Mouse (Mus musculus) left cerebral cortex, postnatal 4 days (tissue): Measurements from ENCODE around the gene Hist1h3d. TPM values are rescaled to one million over a fixed set of nuclear protein-coding genes. Genes with fewer than 3 reads are reported as not detected.
"Not testable (repeated sequence)": the region's sequence is repeated elsewhere in the genome, so short reads cannot be mapped to it uniquely, and the experiment has no call there.

Experiments used
- DNase-seq: peaks from one replicate; pipeline ENCODE4 v3.0.0-alpha.2; 2022
- intact Hi-C: fragments of 180-260 bp; cut with DNase I; formaldehyde crosslinking; loops from one replicate; pipeline ENCODE4 v1.15.1; 2025
- total RNA-seq, 2 experiments: library from RNA; stranded (reverse); gene quantifications; 2 replicates each; pipeline ENCODE4 v1.2.3; 2021

The Hist1h3d gene
- total RNA-seq, 2 experiments from 2014 or later, result 18.8 to 24.3 TPM

DNA sequence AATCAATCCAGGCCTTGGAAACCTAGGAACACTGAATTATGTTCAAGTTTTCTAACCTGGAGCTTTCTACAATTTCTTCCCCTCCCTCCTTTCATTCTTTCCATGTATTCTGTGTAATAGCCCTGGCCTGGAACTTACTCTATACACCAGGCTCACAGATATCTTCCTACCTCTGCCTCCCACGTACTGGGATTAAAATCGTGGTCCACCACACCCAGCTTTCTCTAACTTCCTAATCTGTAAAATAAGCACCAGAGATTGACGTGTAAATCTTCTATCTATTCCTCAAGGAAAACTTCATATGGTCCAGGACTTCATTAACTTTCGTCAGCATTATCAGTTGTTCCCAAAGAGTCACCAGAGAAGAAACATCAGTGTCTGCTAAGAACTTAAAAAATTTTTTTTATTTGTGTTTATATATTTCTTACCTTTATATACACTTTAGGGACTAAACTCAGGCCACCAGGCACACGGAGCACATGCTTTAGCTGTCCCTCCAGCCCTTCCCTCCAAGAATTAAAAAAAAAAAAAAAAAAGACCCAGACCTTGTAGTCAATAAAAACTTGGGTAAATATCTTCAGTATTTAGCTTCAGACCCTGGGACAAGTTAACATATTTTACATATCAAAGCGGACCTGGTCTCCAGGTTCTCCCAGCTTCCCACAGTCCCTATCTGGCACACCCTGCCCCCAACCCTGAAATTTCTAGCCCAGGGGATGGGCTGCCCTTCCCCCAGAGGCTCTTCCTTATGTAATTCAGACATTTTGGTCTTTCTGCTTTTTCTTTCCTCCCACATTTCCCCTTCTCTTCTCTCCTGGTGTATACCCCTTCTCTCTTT is 6.9 kb downstream of the Hist1h3d start:
- intact Hi-C loops, result loop anchor here (5.0 kb wide), 1 partner anchor 105 kb away; no protein-coding TSS in a partner anchor
- DNase-seq, result no peak

GRCm38 (mm10) chr13:23583387-23584068 is 8.0 kb downstream of the Hist1h3d start:
- intact Hi-C loops, result loop anchor here (5.0 kb wide), 1 partner anchor 104 kb away; no protein-coding TSS in a partner anchor

GRCm38 (mm10) chr13:23584331-23584730 is 8.8 kb downstream of the Hist1h3d start:
- DNase-seq, result no peak
- intact Hi-C loops, result loop anchor here (5.0 kb wide), 1 partner anchor 103 kb away; no protein-coding TSS in a partner anchor

More at GRCm38 (mm10) chr13:23583387-23584068, 8.0 kb downstream of the Hist1h3d start:
- no peak for DNase-seq

- intact Hi-C loops, result no loop called here
- peak; percentile 64 for DNase-seq
These were observed 9.5 kb downstream of the Hist1h3d start for GRCm38 (mm10) chr13:23585029-23585441.

DNA sequence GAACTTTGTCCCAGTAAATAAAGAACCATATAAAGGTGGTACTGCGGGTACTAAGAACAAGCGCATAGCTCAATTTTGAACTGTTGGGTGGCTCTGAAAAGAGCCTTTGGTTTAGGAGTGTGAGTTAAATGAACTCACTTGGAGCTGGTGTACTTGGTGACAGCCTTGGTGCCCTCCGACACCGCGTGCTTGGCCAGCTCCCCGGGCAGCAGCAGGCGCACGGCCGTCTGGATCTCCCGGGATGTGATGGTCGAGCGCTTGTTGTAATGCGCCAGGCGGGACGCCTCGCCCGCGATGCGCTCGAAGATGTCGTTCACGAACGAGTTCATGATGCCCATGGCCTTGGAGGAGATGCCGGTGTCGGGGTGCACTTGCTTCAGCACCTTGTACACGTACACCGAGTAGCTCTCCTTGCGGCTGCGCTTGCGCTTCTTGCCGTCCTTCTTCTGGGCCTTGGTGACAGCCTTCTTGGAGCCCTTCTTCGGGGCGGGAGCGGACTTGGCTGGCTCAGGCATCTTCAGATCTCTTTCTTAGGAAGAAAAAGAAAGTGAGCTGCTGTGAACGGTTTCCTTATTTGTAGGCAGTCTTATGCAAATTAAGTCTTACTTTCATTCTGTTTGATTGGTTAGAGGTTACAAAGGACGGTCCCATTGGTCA is 10.0 kb downstream of the Hist1h3d start:
- intact Hi-C loops, result not testable (repeated sequence)
- DNase-seq, result peak; percentile 62

DNA sequence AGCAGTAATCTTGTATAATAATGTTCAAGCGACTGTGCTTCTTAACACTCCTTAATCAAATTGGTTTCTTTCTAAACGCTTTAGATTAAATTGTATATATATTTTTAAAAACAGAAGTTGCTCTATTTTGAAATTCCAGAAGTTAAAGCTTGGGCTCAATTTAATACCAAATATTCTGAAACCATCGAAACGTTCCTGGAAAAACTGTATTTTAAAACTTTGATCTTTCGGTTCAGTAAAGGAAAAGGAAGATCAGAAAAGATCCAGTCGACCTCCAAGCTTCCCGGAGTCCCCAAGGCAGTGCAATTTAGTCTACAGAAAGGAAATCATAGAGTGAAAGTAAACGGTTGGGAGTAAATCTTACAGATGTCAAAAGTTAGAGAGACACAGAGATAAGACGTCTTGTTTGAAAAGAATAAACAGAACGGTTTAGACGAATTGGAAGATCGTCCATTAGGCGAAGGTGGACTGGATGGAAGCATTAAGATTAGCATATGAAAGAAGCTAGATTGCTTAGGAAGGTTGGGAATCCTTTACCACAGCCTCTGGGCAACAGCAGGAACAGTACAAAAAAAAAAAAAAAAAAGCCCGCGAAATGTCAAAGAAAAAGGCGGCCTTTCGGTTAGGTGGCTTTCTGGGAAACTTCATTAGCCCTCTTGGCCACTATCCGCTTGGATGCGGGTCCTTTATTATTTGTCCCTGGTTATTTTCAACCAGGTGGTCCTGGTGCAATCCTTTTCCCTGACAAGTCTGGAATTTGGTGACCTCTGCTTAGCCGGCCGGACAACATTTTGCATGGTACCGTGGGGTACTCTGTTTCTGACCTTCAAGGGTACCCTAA is 10.8 kb downstream of the Hist1h3d start:
- no peak for DNase-seq
- intact Hi-C loops, result no loop called here

DNA sequence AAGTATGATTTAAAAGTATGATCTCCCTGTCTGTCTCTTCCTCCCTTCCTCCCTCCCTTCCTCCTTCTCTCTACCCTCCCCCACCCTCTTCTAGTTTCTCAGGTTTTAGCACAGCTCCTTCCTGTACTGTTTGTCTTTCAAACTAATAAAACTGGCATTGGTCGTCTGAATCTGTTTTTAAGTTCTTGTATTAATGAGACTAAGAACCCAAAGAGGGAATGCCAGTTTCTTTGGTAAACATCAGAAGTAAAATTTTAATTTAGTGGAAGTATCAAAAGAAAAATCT is 11.3 kb downstream of the Hist1h3d start:
- intact Hi-C loops, result no loop called here
- no peak for DNase-seq

GRCm38 (mm10) chr13:23591206-23591605 is 15.6 kb downstream of the Hist1h3d start:
- DNase-seq, result no peak
- intact Hi-C loops, result no loop called here

GRCm38 (mm10) chr13:23591886-23592285 is 16.3 kb downstream of the Hist1h3d start:
- DNase-seq, intact Hi-C loops: not testable (repeated sequence)

DNA sequence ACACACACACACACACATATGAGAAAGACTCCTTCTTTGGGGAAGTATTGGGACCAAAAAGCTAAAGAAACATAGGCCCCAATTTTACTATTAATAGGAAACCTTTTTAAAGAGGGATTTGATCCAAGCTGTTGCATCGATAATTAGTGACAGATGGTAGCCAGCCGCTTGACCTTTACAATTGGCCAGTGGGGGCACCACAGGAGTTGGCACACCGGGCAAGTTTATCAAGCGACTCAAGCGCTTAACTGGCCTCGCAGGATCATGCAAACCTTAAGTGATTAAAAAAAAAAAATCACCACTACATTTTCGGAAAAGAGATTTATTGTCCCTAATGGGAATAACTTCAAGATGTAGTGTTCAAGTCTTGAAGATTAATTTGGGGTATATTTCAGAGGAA is 17.1 kb downstream of the Hist1h3d start:
- intact Hi-C loops, result no loop called here
- DNase-seq, result peak; percentile 64

DNA sequence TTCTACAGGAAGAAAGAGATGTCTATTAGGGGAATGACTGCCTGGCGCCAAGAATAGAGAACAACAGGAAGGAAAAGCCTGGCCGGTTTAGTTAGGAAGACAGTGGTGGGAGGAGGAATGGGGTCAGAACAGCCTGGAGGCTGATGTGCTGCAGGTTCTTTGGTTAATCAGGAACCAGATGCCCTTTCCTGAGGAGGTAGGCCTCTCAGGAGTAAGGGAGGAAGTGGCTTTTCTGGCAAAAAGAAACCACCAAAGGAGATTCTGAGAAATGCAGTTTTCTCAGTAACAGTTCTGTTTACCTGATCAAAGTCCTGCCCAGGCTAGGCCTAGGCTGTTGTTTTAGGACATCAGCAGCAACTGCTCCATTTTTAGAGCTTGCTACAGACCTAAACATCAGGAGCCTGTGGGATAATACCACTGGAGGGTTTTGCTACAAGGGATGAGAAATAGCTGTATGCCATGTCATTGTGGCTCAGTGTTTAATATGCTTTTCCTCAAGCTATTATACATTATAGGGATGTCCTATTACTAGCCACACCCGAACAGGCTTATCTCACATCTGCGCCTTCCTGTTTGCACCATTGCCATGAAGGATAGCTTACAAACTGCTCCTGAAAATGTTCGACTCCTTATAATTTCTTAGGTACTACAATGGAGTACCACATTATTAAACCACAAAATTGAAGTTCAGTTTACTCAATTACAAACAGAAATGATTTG is 17.6 kb downstream of the Hist1h3d start:
- intact Hi-C loops, result no loop called here
- DNase-seq, result no peak

GRCm38 (mm10) chr13:23595185-23595584 is 19.6 kb downstream of the Hist1h3d start:
- intact Hi-C loops, result no loop called here
- no peak for DNase-seq

GRCm38 (mm10) chr13:23595622-23596372 is 20.2 kb downstream of the Hist1h3d start:
- DNase-seq, result no peak
- intact Hi-C loops, result no loop called here

- peak; percentile 80 for DNase-seq
- intact Hi-C loops, result no loop called here
These were observed 22.4 kb downstream of the Hist1h3d start for GRCm38 (mm10) chr13:23597957-23598356.

GRCm38 (mm10) chr13:23603182-23603699 is 27.7 kb downstream of the Hist1h3d start:
- no peak for DNase-seq
- intact Hi-C loops, result no loop called here

DNA sequence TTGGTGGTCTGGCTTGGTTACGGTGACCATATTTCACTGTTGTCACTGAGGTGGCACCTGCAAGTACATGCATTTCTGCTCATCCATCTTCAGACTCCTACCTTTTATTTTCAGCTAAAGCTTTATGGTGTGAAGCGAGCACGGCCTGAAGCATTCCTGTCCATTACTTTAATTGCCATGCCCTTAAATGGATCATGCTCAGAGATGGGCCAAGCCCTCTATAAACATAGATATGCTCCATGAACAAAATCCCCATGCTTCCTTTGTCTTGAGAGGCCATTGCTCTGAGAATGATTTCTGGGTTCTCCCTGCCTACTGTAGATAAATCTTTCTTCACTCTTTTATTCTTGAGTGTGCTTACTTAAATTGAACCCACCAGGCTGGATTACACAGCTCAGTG is 28.9 kb downstream of the Hist1h3d start:
- DNase-seq, result no peak
- intact Hi-C loops, result no loop called here

DNA sequence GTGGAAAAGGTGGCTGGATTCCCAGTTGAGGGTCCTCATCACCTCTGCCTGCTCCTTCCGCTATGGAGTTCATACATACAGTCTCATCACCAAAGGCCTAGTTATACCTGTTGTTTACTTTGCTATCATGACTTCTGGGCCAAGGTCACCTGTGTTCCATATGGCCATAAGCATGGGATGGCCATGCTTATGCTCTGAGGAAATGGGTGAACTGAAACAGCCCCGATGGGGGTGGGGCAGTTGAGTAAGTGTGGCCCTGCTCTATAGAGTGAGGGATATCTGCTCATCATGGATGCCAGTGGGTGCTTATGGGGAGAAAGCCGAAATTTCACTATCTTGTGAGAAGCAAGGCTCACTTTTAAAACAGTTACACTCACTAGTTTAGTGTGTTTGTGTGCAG is 29.5 kb downstream of the Hist1h3d start:
- intact Hi-C loops, result no loop called here
- DNase-seq, result no peak

DNA sequence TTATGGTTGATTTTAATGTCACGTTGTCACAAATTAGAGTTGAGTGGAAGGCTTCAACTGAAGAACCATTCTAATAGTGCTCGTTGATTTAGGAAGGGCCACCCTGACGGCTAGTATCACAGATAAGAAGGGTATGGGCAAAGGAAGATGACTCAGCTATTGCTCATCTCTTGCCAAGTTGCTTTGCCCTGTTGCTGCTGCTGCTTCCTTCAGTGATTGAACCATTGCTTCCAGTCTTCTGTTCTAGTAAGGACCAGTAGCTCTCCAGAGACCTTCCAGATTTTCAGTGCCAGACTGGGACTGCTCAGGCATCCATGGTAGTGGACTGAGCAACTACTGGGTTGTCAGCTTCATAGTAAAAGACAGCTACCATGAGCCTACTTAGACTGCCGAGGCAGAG is 33.6 kb downstream of the Hist1h3d start:
- no peak for DNase-seq
- intact Hi-C loops, result no loop called here

DNA sequence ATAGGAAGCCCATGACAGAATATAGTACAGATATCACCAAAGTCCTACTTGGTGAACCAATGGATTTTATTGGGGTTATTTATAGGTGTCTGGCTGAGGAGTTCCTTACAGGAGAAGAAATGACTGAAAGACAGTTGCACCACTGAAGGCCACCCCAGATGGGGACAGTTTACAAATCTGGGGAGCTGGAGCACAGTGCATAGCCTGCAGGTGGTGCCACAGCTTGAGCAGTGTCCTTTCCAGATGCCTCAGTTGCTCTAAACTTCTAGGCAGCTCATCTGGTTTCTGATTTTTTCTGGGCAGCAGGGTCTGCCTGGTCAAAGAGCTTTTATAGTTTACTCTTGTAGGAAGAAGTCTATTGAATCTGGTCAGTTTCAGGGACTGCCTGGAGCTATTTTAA is 34.3 kb downstream of the Hist1h3d start:
- DNase-seq, result no peak
- intact Hi-C loops, result no loop called here
